Mouse (Mus musculus) lung, postnatal 0 days (tissue): ENCODE results near the gene Rnf216. TPM values are rescaled to one million over a fixed set of nuclear protein-coding genes. Genes with fewer than 3 reads are reported as not detected.
A peak's percentile ranks its signal among the peaks of the same experiment; 100 is the strongest.

Experiments
- ATAC-seq: fragments of 200-750 bp; cut with Nextera tagmentation; 2 replicates; pipeline ENCODE4 v1.8.0; 2017; ENCODE audit warnings: moderate library complexity
- DNase-seq: peaks from one replicate; pipeline ENCODE4 v3.0.0-alpha.2; 2016; ENCODE audit warnings: low spot score
- H3K27ac ChIP-seq: fragments of 300-500 bp; sonication (generic); 2 replicates; pipeline ENCODE4 v1.5.1; 2014; ENCODE audit warnings: antibody characterized with exemption, mild to moderate bottlenecking, low read length, mixed read lengths
- H3K27me3 ChIP-seq: fragments of 300-500 bp; sonication (generic); replicated peaks from 2 replicates; pipeline ENCODE4 v1.6.1; 2014; ENCODE audit warnings: low read length, mixed read lengths; ENCODE audit not compliant: insufficient read depth
- H3K36me3 ChIP-seq: fragments of 300-500 bp; sonication (generic); 2 replicates; pipeline ENCODE4 v1.6.1; 2014; ENCODE audit warnings: low read length, mixed read lengths; ENCODE audit not compliant: insufficient read depth
- H3K4me1 ChIP-seq: fragments of 300-500 bp; sonication (generic); 2 replicates; pipeline ENCODE4 v1.6.1; 2014; ENCODE audit warnings: antibody characterized with exemption, low read depth, low read length, mixed read lengths; ENCODE audit not compliant: insufficient read depth
- H3K4me2 ChIP-seq: fragments of 300-500 bp; sonication (generic); replicated peaks from 2 replicates; pipeline ENCODE4 v1.6.1; 2014; ENCODE audit warnings: low read depth, mild to moderate bottlenecking, low read length, moderate library complexity, mixed read lengths
- H3K4me3 ChIP-seq: fragments of 300-500 bp; sonication (generic); 2 replicates; pipeline ENCODE4 v1.5.1; 2014; ENCODE audit warnings: low read depth, low read length
- H3K9ac ChIP-seq: fragments of 300-500 bp; sonication (generic); replicated peaks from 2 replicates; pipeline ENCODE4 v1.6.1; 2014; ENCODE audit warnings: low read depth, mild to moderate bottlenecking
- H3K9me3 ChIP-seq: fragments of 300-500 bp; sonication (generic); 2 replicates; pipeline ENCODE4 v1.6.1; 2016; ENCODE audit warnings: low read length, mixed read lengths
- CTCF ChIP-seq: IDR thresholded peaks from 2 replicates; pipeline ENCODE4 v1.5.1; 2016; ENCODE audit warnings: antibody characterized with exemption, mild to moderate bottlenecking
- EP300 ChIP-seq: IDR thresholded peaks from 2 replicates; pipeline ENCODE4 v1.6.1; 2016; ENCODE audit warnings: antibody characterized with exemption, mild to moderate bottlenecking, control low read depth
- WGBS: fragments of 180-500 bp; shearing (Covaris S2); extraction: QIAGEN DNeasy Blood & Tissue Kit; methylation state at CpG from one replicate; pipeline ENCODE4 v1.1.7; 2014; 5-methylcytosine and 5-hydroxymethylcytosine counted together
- polyA plus RNA-seq: library from polyadenylated mRNA; unstranded; fragments of >200 nt; fragmentation: Nextera tagmentation; extraction: Ambion mirVana; gene quantifications from 2 replicates; pipeline ENCODE4 v1.2.1, GENCODE M21; 2015

Gene Rnf216
- polyA plus RNA-seq, 1 experiment from 2014 or later: 23.2 TPM

DNA sequence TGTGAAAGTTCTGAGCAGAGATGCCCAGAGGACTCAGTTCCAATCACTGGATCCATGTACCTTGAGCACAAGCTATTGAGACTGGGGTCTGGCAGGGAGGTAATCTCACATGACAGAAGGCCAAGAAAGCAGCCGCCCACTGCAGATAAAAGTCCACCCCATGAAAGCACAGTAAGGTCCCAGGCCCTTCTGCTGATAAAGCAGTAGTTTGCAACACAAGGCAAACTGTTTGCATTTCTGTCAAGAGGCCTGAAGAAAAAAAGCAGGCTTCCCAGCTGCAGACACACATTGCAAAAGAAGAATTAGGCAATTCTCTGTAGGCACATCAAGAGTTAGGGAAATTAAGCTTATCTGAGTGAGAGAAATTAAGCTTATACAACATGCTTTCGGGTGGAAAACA is 54.6 kb downstream of the Rnf216 start:
- Histone ChIP-seq H3K4me1 (peaks cover 31% of the 10 kb centered on the region), H3K4me2 (no peak overlapping the region), H3K4me3 (no peak overlapping the region), H3K36me3 (peaks cover 11% of the 10 kb centered on the region), H3K27me3 (no peaks in the 10 kb centered on the region), H3K9me3 (no peaks in the 10 kb centered on the region), H3K9ac (no peak overlapping the region), H3K27ac (peak overlapping the region; percentile 74)
- peak; percentile 92 for DNase-seq
- WGBS: 25% methylated on average over 2 of the region's 2 CpGs
- TF ChIP-seq EP300: peak; percentile 65
- no peak for TF ChIP-seq CTCF
- peak; percentile 66 for ATAC-seq

DNA sequence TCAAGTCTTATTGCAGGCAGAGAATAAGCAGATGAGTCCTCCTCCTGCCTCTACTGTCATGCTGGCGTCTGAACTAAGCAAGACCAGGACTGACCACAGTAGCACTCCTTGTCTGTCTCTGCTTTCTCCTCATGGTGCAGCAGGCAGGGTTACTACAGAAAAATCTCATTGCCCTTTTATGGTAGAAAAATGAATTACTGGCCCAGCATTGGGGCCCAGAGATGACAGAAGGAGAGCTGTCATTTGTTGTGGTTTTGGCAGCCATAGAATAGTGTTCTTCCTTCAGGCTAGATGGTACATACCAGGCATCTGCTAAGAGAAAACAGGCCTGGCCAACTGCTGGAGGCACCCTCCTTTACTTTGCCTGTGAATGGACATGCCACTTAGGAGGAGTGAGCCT is 55.0 kb downstream of the Rnf216 start:
- DNase-seq (peak; percentile 57), ATAC-seq (peak; percentile 13)
- no peak for TF ChIP-seq EP300
- TF ChIP-seq CTCF: no peak
- peaks cover 35% of the 10 kb centered on the region for H3K4me1 ChIP-seq
- H3K9ac ChIP-seq: no peak overlapping the region
- H3K27me3 ChIP-seq: no peaks in the 10 kb centered on the region
- H3K36me3 ChIP-seq: peaks cover 11% of the 10 kb centered on the region
- H3K27ac ChIP-seq: peak overlapping the region; percentile 74
- 72% methylated on average over 1 of the region's 1 CpGs for WGBS
- H3K9me3 ChIP-seq: no peaks in the 10 kb centered on the region
- no peak overlapping the region for H3K4me2 ChIP-seq
- H3K4me3 ChIP-seq: no peak overlapping the region

DNA sequence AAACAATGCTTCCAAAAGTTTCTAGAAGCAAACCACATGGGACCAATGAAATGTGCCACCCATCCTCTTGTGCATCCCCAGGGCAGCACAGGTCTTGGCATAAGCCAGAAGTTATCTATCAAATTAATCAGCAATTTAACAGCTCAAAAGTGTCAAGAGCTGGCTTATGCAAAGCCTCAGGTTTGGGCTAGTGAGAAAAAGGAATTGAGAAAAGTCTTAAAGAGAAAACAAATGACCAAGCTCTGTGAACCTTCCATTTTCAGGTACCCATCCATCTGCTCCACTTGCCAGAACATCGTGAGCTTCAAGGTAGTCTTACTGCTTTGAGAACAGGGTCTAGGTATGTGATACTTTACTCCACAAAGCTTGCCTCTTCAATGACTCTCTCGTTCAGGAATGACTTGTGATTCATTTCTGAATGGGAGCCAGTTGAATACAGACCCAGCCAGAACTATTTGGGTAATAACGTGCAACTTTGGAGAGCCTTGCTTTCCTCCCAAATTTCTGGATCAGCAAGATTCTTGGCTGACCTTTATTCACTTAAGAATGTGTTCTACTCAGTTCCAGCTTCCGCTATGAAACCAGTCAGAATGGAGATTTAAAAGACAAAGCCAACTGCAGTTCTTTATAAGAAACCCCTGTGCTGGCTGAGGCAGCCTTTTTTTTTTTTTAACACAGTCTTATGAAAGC is 56.5 kb downstream of the Rnf216 start:
- no peak for TF ChIP-seq CTCF
- TF ChIP-seq EP300: no peak
- WGBS: 35% methylated on average over 4 of the region's 4 CpGs
- DNase-seq: peak; percentile 94

DNA sequence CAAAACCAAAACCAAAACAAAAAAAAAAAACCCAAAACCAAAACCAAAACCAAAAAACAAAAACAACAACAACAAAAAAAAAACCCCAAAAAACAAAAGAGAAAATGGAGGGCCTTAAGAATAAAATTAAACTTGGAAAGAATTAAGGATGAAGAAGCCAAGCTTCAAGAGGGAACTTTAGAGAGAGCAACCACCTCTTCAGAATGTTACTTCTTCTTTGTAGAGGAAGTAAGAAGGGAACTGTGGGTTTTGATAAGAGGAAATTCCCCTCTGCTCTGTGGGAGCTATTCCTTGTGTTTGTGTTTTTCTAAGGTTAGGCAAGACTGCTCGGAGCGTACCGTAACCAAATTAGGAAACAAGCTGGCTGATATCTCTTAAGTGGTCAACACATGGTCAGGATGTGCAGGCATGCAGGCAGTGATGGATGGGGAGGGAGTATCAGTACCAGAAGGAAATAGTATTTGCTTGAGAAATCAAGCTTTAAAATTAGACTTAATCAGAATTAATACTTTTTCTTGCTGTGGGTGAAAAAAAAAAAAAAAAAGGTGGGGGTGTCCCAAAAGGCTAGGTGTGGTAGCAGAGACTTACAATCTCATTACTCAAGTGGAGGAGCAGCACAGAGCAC is 57.2 kb downstream of the Rnf216 start:
- no peak for TF ChIP-seq EP300
- no peak for TF ChIP-seq CTCF
- Histone ChIP-seq H3K27me3 (no peaks in the 10 kb centered on the region), H3K4me3 (no peak overlapping the region), H3K27ac (peak overlapping the region; percentile 68), H3K9me3 (no peaks in the 10 kb centered on the region), H3K4me1 (peaks cover 36% of the 10 kb centered on the region), H3K9ac (no peak overlapping the region), H3K4me2 (no peak overlapping the region), H3K36me3 (peaks cover 4% of the 10 kb centered on the region; the same call in 1 of the 2 replicates)
- 22% methylated on average over 3 of the region's 3 CpGs for WGBS
- DNase-seq (peak; percentile 73), ATAC-seq (peak; percentile 39; the same call in 1 of the 2 replicates)

More for the DNA sequence above, 56.5 kb downstream of the Rnf216 start:
- Histone ChIP-seq H3K9me3 (no peaks in the 10 kb centered on the region), H3K4me3 (no peak overlapping the region), H3K27ac (peak overlapping the region; percentile 68), H3K9ac (no peak overlapping the region), H3K4me2 (no peak overlapping the region), H3K4me1 (peaks cover 35% of the 10 kb centered on the region), H3K27me3 (no peaks in the 10 kb centered on the region), H3K36me3 (peaks cover 7% of the 10 kb centered on the region)
- peak; percentile 37 for ATAC-seq

DNA sequence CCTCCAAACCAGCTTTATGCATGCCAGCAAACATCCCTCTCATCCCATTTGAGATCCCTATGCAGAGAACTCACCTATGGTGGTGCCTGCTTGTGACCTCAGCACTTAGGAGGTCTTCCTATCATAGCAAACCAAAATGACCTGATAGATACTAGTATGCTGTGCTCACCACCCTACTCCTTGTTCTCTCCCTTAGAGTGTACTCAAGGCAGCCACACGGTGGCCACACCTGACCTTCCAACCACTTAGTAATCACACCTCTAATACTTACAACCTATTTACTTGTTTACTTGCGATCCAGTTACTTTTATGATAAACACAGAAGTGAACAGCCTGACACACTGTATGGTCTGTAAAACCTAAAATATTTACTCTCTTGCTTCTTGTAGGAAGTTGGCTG is 58.1 kb downstream of the Rnf216 start:
- DNase-seq (no peak), ATAC-seq (no peak)
- H3K4me2 ChIP-seq: no peak overlapping the region
- H3K4me1 ChIP-seq: peaks cover 45% of the 10 kb centered on the region
- H3K9ac ChIP-seq: no peak overlapping the region
- WGBS: 79% methylated on average over 2 of the region's 2 CpGs
- no peak overlapping the region for H3K4me3 ChIP-seq
- H3K36me3 ChIP-seq: no peaks in the 10 kb centered on the region
- TF ChIP-seq CTCF (no peak), EP300 (no peak)
- no peak overlapping the region for H3K27ac ChIP-seq
- no peaks in the 10 kb centered on the region for H3K9me3 ChIP-seq
- H3K27me3 ChIP-seq: no peaks in the 10 kb centered on the region

DNA sequence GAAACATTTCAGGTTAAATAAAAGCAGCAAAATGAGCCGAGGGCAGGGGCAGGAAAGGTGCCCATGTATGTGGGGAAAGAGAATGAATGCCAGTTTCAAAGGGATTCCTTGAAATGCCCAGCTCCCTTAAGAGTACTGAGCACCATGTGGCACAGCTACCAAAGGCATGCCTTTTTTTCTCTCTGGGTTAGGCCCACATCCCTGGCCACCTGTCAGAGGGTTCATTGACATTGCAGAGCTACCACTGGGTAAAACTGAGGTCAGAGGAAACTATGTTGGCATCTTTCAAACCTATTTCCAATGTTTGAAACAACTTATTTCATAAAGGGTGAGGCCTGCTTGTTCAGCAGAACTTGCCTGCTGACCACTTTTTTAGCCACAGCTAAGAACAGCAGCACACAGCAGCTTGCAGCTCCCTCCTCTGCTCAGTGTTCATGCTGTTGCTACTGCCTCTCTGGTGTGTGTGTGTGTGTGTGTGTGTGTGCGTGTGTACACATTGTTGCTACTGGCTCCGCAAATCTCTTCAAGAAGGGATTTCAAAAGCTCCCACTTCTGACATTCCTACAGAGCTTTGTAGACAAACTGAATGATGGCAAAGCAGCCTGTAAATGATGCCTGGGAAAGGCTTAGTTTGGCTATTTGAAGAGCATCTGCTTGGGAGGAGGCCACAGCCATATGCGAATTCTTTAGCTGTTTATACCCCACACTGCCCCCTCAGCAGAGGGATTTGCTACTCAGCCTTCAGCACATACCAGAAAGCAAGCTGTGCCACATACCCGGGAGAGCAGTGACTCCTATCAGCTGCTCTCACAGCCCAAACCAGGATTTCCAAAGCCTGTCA is 59.4 kb downstream of the Rnf216 start:
- ATAC-seq: peak; percentile 23; the same call in 1 of the 2 replicates
- Histone ChIP-seq H3K36me3 (no peaks in the 10 kb centered on the region), H3K27ac (peak overlapping the region; percentile 43), H3K4me3 (no peak overlapping the region), H3K4me2 (no peak overlapping the region), H3K9me3 (no peaks in the 10 kb centered on the region), H3K9ac (no peak overlapping the region), H3K4me1 (peaks cover 41% of the 10 kb centered on the region), H3K27me3 (no peaks in the 10 kb centered on the region)
- DNase-seq: peak; percentile 77
- WGBS: 44% methylated on average over 5 of the region's 5 CpGs
- no peak; the same call in 1 of the 2 replicates for TF ChIP-seq CTCF
- TF ChIP-seq EP300: 0 out of 2 replicates have a peak, but pooled peaks have one; percentile 11
